Mouse (Mus musculus) ES-Bruce4 (cell line): ENCODE results near the gene Rhobtb1.

Source experiments
- CTCF ChIP-seq: IDR thresholded peaks from one replicate; pipeline ENCODE4 v1.8.1; 2011; ENCODE audit warnings: low read depth, low read length
- EP300 ChIP-seq: IDR thresholded peaks from 2 replicates; pipeline ENCODE4 v1.6.1; 2011; ENCODE audit warnings: low read depth, low read length; ENCODE audit not compliant: insufficient read depth
- POLR2A ChIP-seq: IDR thresholded peaks from one replicate; pipeline ENCODE4 v1.8.1; 2011; ENCODE audit warnings: low read length; ENCODE audit not compliant: insufficient read depth

DNA sequence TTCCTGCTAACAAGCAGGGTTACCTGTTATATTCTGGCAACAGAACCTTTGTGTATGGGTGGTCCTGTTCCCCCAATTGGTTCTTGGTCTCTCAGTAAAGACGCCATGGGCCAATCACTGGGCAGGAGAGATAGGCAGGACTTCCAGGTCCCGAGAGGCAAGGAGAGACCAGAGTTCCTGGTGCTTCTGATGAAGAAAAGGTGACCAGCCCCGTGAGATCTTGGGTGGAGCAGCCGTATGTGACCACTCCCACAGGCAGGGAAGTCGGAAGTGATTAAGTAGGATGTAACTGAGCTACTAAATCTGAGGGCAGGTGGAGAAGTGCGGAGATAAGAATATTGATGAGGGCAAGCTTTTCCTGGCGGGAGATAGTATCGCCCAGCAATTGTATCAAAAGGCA lies 176.1 kb downstream of the Rhobtb1 start:
- TF ChIP-seq CTCF (no peak), POLR2A (no peak), EP300 (no peak)
